Mouse (Mus musculus) heart, adult 2 months (tissue): ENCODE data around the gene Lbx1. TPM values are rescaled to one million over a fixed set of nuclear protein-coding genes. Genes with fewer than 3 reads are reported as not detected.

Source experiments
- DNase-seq, 2 experiments: peaks; one replicate each; pipeline ENCODE4 v3.0.0; 2021
- H3K27ac ChIP-seq: fragments of 200-600 bp; 2 replicates; pipeline ENCODE4 v1.8.1; 2022
- H3K27me3 ChIP-seq: fragments of 200-500 bp; 2 replicates; pipeline ENCODE4 v1.6.1; 2012; ENCODE audit warnings: mild to moderate bottlenecking, low read length, inconsistent platforms, mixed read lengths; ENCODE audit not compliant: control insufficient read depth, insufficient read depth
- H3K36me3 ChIP-seq: fragments of 200-500 bp; 2 replicates; pipeline ENCODE4 v1.6.1; 2012; ENCODE audit warnings: low read length, inconsistent platforms; ENCODE audit not compliant: control insufficient read depth, insufficient read depth
- H3K4me1 ChIP-seq: fragments of 200-500 bp; 2 replicates; pipeline ENCODE4 v1.6.1; 2011; ENCODE audit warnings: low read length; ENCODE audit not compliant: control insufficient read depth, insufficient read depth
- H3K4me3 ChIP-seq: fragments of 200-600 bp; 2 replicates; pipeline ENCODE4 v1.8.1; 2022
- H3K79me2 ChIP-seq: fragments of 200-500 bp; replicated peaks from 2 replicates; pipeline ENCODE4 v1.6.1; 2012; ENCODE audit warnings: mild to moderate bottlenecking, inconsistent platforms, low read length, moderate library complexity, mixed read lengths; ENCODE audit not compliant: control insufficient read depth, insufficient read depth
- H3K9ac ChIP-seq: fragments of 200-500 bp; 2 replicates; pipeline ENCODE4 v1.6.1; 2012; ENCODE audit warnings: low read depth, mild to moderate bottlenecking, control low read depth, inconsistent platforms, low read length, mixed read lengths
- CTCF ChIP-seq: fragments of 200-600 bp; IDR thresholded peaks from 2 replicates; pipeline ENCODE4 v1.8.1; 2022; ENCODE audit warnings: antibody characterized with exemption, mild to moderate bottlenecking, moderate library complexity
- EP300 ChIP-seq: fragments of 200-500 bp; IDR thresholded peaks from 2 replicates; pipeline ENCODE4 v1.6.1; 2011; ENCODE audit warnings: low read depth, low read length, control low read depth; ENCODE audit not compliant: insufficient read depth
- POLR2A ChIP-seq: fragments of 200-500 bp; IDR thresholded peaks from 2 replicates; pipeline ENCODE4 v1.6.1; 2011; ENCODE audit warnings: mild to moderate bottlenecking, low read depth, low read length, control low read depth; ENCODE audit not compliant: insufficient read depth
- WGBS: fragments of 180-500 bp; shearing (Covaris S2); methylation state at CpG from one replicate; pipeline ENCODE4 v1.1.7; 2018; 5-methylcytosine and 5-hydroxymethylcytosine counted together
- intact Hi-C: fragments of 180-260 bp; cut with DNase I; formaldehyde crosslinking; loops from one replicate; pipeline ENCODE4 v1.15.1; 2025
- long read RNA-seq: library from polyadenylated mRNA; stranded (forward); transcript quantifications from one replicate; pipeline ENCODE4 v2.0.0, GENCODE M21; 2021
- polyA plus RNA-seq: library from polyadenylated mRNA; depleted of rRNA; stranded (reverse); fragments of >200 nt; gene quantifications from 2 replicates; pipeline ENCODE4 v1.2.3, GENCODE M21; 2012; rRNA removed
- total RNA-seq, 2 experiments: library from RNA; stranded (reverse); gene quantifications; 2 replicates each; pipeline ENCODE4 v1.2.3; 2021

Gene Lbx1
- total RNA-seq (under 1 TPM in 1 of 2 experiments, not detected in 1; 0.14 TPM), polyA plus RNA-seq (not detected in 2 replicates)
- long read RNA-seq, partial matches to known transcripts = 0 of 1 reads
- long read RNA-seq, other reads (novel, unspliced or antisense) = 1 of 1 reads

DNA sequence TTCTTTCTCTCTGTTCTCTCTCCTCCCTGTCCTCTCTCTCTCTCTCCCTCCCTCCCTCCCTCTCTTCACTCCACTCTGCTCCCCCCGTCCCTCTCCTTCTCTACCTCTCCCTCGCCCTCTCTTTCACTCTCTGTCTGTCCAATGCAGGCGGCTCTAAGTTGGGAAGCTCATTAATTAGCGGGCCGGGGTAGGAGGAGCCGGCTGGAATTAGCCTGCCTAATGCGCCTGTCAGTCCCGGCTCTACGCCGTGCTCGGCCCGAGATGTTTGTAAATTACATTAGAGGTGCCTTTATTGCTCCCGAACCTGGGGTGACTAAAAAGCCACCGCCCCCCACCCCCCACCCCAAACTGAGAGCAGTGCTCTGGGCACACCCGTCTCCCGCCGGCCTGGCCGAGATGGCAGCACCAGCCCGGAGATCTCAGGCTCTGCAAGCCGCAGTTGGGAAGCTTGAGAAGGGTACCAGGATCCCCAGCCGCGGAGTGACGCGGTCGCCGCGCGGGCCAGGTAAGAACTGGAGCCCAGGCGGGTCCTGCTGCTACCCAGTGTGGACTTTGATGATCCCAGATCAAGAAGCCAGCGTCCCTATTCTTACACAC, at the start of gene Lbx1:
TSS of gene Lbx1 (minus strand) at position 47 of the 597 bp plus-strand sequence.
- DNase-seq = peak in 1 of 2 experiments; percentile 49
- H3K9ac ChIP-seq = no peak within 1 kb of the TSS
- H3K36me3 ChIP-seq = no peaks in the 10 kb centered on the region
- intact Hi-C loops = loop anchor here (10.0 kb wide), 1 partner anchor 481 kb away; the partner anchor contains the start of gene Pax2
- TF ChIP-seq CTCF (no peak), EP300 (no peak), POLR2A (no peak)
- no peaks in the 10 kb centered on the region; the same call in 1 of the 2 replicates for H3K4me1 ChIP-seq
- no peak within 1 kb of the TSS for H3K27ac ChIP-seq
- WGBS = 1% methylated on average over 30 of the region's 30 CpGs
- peak within 1 kb of the TSS; percentile 36 for H3K4me3 ChIP-seq
- H3K79me2 ChIP-seq = no peaks in the 10 kb centered on the region
- H3K27me3 ChIP-seq = peaks cover 55% of the 10 kb centered on the region

DNA sequence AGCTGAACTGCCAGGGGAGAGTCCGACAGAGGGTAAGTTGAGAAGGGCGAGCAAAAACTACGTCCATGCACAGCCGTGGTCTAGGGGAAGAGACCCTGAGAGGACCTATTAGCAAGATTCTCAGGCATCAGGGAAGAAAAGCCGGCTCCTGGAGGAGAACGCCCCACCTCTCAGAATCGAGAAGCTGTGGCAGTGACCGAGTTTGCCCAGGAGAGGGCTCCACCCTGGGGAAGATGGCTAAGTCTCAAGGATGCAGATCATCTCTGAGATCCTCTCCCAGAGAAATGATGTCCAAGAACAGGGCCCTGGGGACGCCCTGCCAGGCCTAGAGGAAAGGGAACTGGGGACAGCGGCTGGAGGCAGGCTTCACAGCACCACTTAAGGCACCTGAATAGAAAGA, 47.7 kb upstream of the Lbx1 start:
- peak; percentile 54 to 79 for DNase-seq
- H3K79me2 ChIP-seq = no peaks in the 10 kb centered on the region
- H3K9ac ChIP-seq = no peak overlapping the region
- no peaks in the 10 kb centered on the region for H3K4me1 ChIP-seq
- no peak for TF ChIP-seq EP300
- no peak for TF ChIP-seq POLR2A
- peak; percentile 87 for TF ChIP-seq CTCF
- 13% methylated on average over 10 of the region's 10 CpGs for WGBS
- intact Hi-C loops = loop anchor here (1.0 to 5.0 kb wide), 2 partner anchors 61 to 153 kb away; no protein-coding TSS in a partner anchor
- H3K27me3 ChIP-seq = no peaks in the 10 kb centered on the region
- 0 out of 2 replicates have a peak overlapping the region, but pooled peaks have one; percentile 8 for H3K4me3 ChIP-seq
- no peak overlapping the region for H3K27ac ChIP-seq
- no peaks in the 10 kb centered on the region for H3K36me3 ChIP-seq

DNA sequence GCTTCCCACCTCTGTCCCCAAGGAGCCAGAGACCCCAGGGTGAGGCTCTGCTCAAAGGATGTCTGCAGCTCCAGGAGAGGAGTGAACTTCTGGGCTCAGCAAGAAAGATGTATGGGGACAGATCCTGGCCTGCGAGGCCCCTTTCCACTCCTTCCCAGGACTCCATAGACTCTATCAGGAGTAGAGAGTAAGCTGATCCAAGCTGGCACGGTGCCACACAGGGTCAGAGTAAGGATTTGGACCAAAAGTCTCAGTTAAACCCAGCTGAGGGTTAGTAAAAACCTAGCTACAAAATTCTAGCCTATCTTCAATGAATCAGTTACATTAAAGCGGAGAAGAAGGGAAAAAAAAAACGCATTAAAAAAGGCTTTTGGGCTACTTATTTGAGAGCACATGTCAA, 40.6 kb upstream of the Lbx1 start:
- no peaks in the 10 kb centered on the region for H3K4me1 ChIP-seq
- no peak overlapping the region for H3K27ac ChIP-seq
- no peak overlapping the region for H3K9ac ChIP-seq
- no peaks in the 10 kb centered on the region for H3K36me3 ChIP-seq
- WGBS = 65% methylated on average over 4 of the region's 4 CpGs
- intact Hi-C loops = no loop called here
- no peaks in the 10 kb centered on the region for H3K79me2 ChIP-seq
- H3K4me3 ChIP-seq = no peak overlapping the region
- peaks cover 1% of the 10 kb centered on the region; the same call in 1 of the 2 replicates for H3K27me3 ChIP-seq
- DNase-seq = no peak
- TF ChIP-seq CTCF (no peak), EP300 (no peak), POLR2A (no peak)

DNA sequence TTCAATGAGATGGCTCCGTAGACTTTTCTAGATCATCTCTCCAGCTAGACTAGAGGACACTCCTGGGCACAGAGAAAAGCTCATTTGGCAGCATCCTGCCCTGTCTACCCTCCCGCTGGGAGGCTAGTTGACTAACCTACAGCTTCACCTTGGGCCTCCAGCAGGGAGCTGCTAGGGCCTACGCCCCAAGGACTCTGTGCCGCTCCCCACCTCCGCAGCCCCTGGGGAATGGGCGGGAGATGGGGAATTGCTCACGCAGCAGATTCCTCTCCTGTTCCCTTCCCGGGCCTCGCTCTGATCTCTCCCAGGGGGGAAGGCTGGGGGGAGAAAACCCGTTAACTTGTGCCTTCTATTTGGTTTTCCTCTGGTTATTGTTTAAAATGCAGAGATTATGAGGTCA, 36.4 kb upstream of the Lbx1 start:
- Histone ChIP-seq H3K27ac (no peak overlapping the region), H3K4me3 (no peak overlapping the region), H3K27me3 (peaks cover 1% of the 10 kb centered on the region; the same call in 1 of the 2 replicates), H3K9ac (no peak overlapping the region), H3K4me1 (no peaks in the 10 kb centered on the region), H3K79me2 (no peaks in the 10 kb centered on the region), H3K36me3 (no peaks in the 10 kb centered on the region)
- no peak for DNase-seq
- WGBS = 59% methylated on average over 10 of the region's 10 CpGs
- no peak for TF ChIP-seq CTCF
- intact Hi-C loops = no loop called here

DNA sequence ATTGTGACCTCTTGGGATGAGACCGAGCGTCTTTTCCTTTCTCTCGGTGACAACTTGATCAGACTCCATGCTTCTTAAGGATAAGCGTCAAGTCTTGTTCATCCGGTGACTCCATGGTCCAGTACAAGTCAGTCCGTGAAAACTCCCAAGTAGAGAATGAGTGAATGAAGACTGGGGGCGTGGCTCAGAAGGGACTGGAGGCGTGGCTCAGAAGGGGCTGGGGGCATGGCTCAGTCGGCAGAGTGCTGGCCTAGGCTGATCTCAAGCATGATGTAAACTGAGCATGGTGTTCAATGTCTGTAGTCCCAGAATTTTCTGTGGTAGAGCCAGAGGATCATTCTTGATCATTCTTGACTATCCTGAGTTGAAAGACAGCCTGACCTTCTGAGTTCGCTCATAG, 27.4 kb upstream of the Lbx1 start:
- Histone ChIP-seq H3K27ac (no peak overlapping the region), H3K79me2 (no peaks in the 10 kb centered on the region), H3K36me3 (no peaks in the 10 kb centered on the region), H3K27me3 (no peaks in the 10 kb centered on the region), H3K4me1 (no peaks in the 10 kb centered on the region), H3K4me3 (no peak overlapping the region), H3K9ac (no peak overlapping the region)
- DNase-seq = no peak
- WGBS = 66% methylated on average over 10 of the region's 10 CpGs
- TF ChIP-seq EP300 (no peak), CTCF (no peak), POLR2A (no peak)
- intact Hi-C loops = no loop called here

DNA sequence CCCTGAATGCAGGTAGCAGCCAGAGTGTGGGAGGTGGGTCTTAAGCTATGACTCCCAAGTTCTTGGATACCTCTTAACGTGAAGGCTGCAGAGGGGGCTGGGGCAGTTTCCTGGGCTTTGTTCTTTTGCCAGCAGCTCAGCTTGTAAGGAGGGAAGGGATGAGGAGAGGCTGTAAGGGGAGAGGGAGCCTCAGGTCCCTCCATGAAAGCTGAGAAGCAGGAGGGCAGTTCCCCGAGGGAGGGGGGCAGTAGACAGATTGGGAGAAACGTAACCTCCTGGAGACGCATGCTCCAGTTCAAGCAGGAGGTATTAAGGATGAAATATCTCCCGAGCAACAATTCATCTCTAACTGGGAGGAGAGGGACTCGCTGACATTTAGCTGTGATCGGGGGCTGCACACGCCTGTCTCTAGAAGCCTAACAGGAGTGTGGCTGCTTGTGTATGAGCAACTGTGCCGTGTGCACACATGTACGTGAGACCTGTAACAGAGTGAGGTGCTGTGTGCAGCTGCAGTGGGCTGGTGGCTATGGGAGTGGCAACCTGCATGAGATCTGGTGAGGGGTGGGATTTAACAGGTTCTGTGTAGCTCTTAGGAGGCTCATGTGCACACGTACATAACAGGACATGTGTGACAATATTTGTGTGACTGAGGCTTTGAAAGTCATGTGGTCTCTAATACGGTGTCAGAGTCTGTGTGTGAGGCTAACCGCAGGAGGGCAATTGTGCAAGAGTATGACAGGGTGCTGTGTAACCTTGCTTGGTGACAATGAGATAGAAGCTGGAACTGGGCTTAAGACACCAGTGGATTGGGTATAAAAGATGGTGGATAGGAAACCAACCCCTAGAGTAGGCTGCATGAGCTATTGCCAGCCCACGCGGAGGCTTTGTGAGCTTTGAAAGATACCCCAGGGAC, 22.1 kb upstream of the Lbx1 start:
- H3K4me3 ChIP-seq = no peak overlapping the region
- H3K9ac ChIP-seq = no peak overlapping the region
- H3K27me3 ChIP-seq = peaks cover 1% of the 10 kb centered on the region; the same call in 1 of the 2 replicates
- no peak for TF ChIP-seq CTCF
- TF ChIP-seq POLR2A = no peak
- TF ChIP-seq EP300 = no peak
- DNase-seq = no peak
- H3K36me3 ChIP-seq = no peaks in the 10 kb centered on the region
- intact Hi-C loops = no loop called here
- H3K4me1 ChIP-seq = no peaks in the 10 kb centered on the region
- WGBS = 64% methylated on average over 15 of the region's 15 CpGs
- no peak overlapping the region for H3K27ac ChIP-seq
- H3K79me2 ChIP-seq = no peaks in the 10 kb centered on the region
